Mouse (Mus musculus) A20 (cell line): ENCODE results near the gene Fkbp15.
A peak's percentile ranks its signal among the peaks of the same experiment; 100 is the strongest.

ENCODE experiments used
- DNase-seq: peaks from one replicate; pipeline ENCODE4 v3.0.0-alpha.2; 2011; ENCODE audit warnings: low read depth, low spot score

Fkbp15 gene

DNA sequence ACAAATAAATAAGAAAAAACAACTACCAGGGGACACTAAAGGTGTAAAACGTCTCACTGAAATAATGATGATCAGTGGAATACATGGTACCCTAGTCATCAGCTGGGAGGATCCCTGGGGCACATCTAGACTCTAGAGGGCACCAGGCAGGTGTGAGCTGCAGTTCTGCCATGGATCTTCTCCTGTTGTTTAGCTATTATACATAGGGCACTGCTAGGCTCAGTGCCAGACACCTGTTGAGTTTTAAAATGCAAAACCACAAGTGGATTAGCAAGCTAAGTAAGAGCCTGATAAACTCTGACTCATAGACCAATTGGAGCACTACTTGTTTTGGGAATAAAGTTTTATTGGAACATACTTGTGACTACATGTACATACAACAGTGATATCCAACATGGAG, 42.1 kb downstream of the Fkbp15 start:
- DNase-seq: no peak

- peak; percentile 19 for DNase-seq
These were observed 43.9 kb downstream of the Fkbp15 start for GRCm38 (mm10) chr4:62316456-62316855.

DNA sequence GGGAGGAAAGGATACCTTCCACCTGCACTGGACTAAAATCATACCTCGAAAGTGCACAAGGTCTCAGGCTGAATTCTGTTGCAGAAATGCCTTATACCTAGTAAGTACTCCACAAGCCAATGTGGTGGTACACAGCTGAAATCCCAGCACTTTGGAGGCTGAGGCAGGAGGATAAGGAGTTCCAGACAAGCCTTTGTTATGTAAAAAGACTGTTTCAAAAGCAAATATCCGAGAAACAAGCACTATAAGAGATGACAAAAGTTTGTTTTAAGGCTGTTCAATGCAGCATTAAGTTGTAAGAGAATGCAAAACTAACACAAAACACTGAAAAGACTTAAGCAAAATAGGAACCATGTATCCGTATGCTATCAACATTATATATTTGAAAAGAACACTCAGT, 45.8 kb downstream of the Fkbp15 start:
- no peak for DNase-seq

- DNase-seq: no peak
These were observed 46.6 kb downstream of the Fkbp15 start for GRCm38 (mm10) chr4:62313641-62314211.

- DNase-seq: peak; percentile 66
These were observed 47.5 kb downstream of the Fkbp15 start for GRCm38 (mm10) chr4:62312821-62313220.

- no peak for DNase-seq
These were observed 51.9 kb downstream of the Fkbp15 start for GRCm38 (mm10) chr4:62308406-62308805.

DNA sequence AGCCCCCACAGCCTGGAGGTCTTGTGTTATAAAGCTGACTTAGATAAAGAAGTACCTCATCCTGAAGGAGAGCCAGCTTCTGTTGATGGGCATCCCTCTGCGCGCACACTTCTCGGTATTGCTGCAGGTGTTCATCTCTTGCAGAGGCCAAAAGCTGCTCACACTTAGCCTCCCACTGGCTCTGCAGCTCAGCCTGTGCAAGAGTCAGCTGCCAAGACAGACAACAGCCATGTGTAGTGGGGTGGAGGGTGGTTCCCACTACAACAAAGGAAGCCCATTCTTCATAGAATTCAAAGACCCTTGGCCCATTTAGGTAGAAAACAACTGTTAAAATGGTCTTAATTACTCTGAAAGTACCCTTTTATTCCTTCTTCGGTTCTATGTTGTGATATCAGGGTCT, 53.5 kb downstream of the Fkbp15 start:
- no peak for DNase-seq

- DNase-seq: no peak
These were observed 54.0 kb downstream of the Fkbp15 start for GRCm38 (mm10) chr4:62306301-62306700.

GRCm38 (mm10) chr4:62303288-62303687, 57.1 kb downstream of the Fkbp15 start:
- DNase-seq: no peak

DNA sequence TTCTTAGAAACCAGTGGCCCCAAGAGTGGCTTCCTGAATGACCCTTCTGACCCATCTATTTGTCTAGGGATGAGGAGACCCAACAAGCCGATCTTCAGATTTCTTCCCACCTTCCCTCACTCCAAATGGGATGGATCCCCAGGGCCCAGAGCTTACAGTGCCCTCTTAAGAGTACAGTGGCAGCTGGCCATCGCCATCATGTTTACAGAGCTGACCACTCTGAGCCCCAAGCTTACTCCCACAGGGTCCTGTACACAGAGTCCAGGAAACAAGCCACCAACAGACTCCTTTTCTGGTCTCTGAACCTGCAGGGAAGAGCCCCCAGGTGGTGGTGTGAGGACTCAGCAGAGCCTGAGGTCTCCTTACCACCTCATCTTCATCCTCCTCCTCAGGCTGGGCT, 57.6 kb downstream of the Fkbp15 start:
- DNase-seq: no peak

GRCm38 (mm10) chr4:62300001-62300400, 60.3 kb downstream of the Fkbp15 start:
- no peak for DNase-seq

GRCm38 (mm10) chr4:62297280-62298130, 62.8 kb downstream of the Fkbp15 start:
- DNase-seq: no peak

DNA sequence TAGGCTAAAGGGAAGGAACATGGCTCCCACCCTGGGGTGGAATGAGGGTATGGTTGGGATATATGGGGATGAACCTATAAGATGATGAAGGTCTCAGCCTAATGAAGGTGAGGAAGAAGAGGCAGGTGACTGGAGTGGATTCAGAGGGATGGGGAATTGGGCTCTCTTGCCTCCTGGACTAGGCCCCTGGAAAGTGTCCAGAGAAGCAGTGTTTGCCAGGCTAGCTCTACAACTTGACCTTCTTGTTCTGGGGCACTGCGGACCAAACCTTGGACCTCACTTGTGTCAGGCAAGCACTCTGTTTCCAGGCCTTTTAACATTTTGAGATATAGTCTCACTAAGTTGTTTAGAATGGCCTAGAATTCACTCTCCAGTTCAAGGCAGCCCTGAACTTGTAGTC, 65.6 kb downstream of the Fkbp15 start:
- no peak for DNase-seq

DNA sequence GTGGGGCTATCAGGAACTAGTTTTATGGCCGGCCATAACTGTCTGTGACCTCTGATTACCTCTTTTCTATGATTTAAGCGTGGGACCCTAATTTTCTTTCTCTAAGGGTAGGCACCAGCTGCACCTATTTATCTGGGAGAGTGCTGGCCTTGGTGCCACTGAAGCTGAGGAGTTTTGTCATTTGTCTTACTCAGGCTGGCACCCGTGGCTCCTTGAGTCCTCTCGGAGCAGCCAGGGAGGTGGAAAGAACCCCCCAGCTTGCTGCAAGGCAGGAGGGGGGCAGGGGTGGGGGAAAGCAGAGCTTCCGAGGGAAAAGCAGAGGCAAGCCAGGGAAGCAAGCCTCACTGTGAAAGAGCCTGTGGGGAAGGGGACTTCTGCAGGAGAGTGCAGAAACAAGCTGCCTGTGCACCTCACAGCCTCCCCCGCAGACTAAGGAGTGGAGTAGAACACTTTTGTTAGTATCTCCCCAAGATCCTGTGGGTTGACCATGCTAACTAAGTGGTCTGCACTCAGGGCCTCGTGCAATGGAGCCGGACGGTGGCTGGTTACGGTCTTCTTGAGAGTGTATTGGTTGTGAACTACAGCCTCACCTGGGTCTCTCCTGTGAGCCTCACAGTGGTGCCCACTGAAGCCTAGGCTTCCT, 67.0 kb downstream of the Fkbp15 start:
- DNase-seq: no peak

DNA sequence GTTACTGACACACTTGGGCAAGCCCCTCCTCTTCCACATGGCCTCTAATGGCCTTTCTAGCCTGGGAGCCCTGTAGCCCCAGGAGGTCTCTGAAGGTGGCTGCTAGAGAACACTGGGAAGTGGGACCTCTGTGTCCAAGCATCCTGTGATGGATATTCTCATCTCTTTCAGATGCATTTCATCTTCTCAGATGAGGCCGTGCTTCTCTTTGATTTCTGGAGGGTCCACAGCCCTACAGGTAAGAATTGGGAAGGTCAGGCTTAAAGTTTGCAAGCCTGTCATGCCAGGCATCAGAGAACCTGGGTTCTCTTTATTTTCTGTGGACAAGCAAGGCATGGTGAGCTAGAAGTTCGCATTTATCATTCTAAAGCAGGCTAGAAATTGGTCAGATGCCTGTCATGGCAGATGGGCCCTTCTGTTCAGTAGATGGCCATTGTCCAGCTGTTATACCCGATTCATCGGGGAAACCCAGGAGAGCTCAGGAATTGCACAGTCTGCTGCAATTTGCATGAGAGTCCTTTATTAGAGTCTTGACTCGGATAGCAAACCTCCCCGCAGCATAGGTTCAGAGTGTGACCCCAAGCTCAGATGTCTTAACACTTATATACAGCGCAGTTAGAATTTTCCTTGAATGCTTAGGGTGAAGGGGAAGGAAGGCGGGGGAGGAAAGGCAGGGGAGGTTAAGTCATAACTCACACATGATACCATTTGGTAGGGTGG, 67.7 kb downstream of the Fkbp15 start:
- DNase-seq: no peak

DNA sequence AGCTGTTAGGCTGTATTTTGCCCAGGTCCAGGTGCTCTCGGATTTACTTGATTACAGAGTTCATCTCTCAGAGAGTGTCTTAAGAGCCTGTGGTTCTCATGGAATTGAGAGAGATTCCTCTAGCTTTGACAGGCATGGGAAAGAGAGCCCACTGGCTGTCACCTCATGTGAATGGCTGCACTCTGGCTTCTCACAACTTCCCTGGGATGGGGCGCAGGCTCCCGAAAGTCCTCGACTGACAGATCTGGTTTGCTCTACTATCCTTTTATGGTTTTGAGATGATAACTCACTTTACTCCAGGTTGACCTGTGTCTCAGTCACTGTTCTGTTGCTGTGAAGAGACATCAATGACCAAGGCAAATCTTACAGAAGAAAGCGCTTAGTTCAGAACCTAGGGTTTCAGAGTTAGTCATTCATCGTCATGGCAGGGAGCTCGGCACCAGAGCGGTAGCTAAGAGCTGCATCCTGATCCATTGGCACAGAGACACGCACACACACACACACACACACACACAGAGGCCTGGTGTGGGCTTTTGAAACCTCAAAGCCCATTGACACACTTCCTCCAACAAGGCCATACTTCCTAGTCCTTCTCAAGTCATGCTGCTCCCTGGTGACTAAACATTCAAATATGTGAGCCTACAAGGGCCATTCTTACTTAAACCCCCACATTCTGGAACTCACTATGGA, 69.4 kb downstream of the Fkbp15 start:
- DNase-seq: no peak

DNA sequence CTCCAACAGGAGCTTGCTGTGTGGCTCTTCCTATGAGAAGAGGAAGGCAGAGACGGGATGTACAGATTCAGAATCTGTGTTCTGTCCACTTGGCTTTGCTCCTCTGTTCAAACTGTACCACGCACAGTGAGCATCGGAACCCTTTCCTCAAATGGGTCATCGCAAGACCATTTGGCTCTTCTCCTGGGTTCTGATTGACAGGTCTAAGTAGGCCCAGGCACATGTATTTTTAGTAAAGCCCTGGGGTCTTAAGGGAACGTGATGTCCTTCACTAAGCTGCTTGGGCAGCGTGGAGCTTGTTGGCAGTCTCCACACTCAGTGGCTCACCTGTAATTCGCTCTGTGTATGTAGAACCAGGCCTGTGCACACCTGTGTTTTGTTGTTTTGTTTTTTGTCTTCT, 71.1 kb downstream of the Fkbp15 start:
- no peak for DNase-seq

GRCm38 (mm10) chr4:62286992-62287900, 73.1 kb downstream of the Fkbp15 start:
- DNase-seq: peak; percentile 23

DNA sequence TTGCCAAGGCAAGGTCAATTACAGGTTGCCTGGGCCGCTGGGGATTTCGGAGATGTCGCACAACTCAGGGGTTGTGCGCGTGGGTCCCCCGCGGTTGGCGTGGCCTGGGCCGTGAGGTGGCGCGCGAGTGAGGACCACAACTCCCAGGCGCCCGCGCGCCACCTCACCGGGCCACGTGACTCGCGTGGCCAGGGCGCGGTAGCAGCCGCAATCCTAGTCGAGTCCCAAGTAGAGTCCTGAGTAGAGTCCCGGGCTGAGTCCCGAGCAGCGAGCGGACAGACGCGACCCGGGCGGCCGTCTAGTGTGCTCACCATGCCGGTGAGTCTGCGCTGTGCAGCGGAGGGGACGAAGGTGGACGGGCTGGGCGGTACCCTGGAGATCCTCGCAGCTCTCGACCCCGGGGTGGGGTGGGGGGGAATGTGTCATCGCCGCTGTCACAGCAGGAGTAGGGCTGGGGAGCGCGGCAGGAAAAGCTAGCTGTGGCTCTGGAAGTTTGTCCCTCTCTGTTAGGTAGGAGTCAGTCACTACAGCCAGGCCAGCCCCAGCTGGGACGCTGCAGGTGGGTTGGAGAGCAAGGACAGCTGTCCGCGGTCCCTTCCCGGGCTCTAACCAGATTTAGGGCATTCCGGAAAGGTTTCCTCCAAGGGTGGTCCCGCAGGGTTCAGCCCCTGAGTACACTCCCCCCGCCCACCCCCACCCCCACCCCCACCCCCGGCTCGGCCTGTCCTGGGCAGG, 73.9 kb downstream of the Fkbp15 start:
- DNase-seq: peak; percentile 84

DNA sequence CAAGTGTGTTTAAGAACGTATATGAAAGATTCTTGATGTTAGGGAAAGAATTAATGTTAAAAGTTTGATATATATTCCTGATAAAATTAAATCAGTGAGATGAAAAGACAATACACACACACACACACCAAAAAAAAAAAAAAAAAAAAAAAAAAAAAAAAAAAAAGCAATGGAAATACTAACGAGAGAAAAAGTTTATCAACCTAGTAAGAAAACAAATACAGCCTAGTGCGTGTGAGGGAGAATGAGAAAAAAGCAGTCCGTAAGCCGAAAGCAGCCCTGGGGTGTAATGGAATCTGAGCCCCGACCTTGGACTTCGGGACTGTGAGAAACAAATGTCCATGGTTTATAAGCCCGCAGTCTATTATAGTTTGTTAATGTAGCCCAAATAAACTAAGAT, 74.8 kb downstream of the Fkbp15 start:
- no peak for DNase-seq
